Mouse (Mus musculus) ES-E14 (cell line): ENCODE measurements around the gene 4933406M09Rik. TPM values are rescaled to one million over a fixed set of nuclear protein-coding genes. Genes with fewer than 3 reads are reported as not detected.

ENCODE experiments used
- DNase-seq: peaks from one replicate; pipeline ENCODE4 v3.0.0-alpha.2; 2013; ENCODE audit warnings: low read depth, low spot score
- H3K27ac ChIP-seq: 2 replicates; pipeline ENCODE4 v1.5.1; 2012; ENCODE audit warnings: low read depth, mild to moderate bottlenecking, low read length, moderate library complexity, mixed read lengths; ENCODE audit not compliant: poor library complexity, insufficient read depth, severe bottlenecking
- H3K36me3 ChIP-seq: 2 replicates; pipeline ENCODE4 v1.6.1; 2012; ENCODE audit warnings: mild to moderate bottlenecking, low read length, moderate library complexity, mixed read lengths; ENCODE audit not compliant: control insufficient read depth, poor library complexity, insufficient read depth, severe bottlenecking
- H3K4me1 ChIP-seq, 2 experiments: fragments of 150-350 bp in 1 of 2; sonication (generic) in 1 of 2; 2 replicates each; pipeline ENCODE4 v1.6.1; 2012; ENCODE audit warnings: low read length in 2 of 2, mild to moderate bottlenecking in 1 of 2, mixed read lengths in 1 of 2; ENCODE audit not compliant: control insufficient read depth in 2 of 2, insufficient read depth in 2 of 2, poor library complexity in 1 of 2
- H3K4me3 ChIP-seq, 2 experiments: fragments of 150-350 bp in 1 of 2; sonication (generic) in 1 of 2; 2 replicates each; pipeline ENCODE4 v1.5.1; 2012; ENCODE audit warnings: low read length in 2 of 2, low read depth in 1 of 2, mild to moderate bottlenecking in 1 of 2, mixed read lengths in 1 of 2; ENCODE audit not compliant: insufficient read depth in 1 of 2, poor library complexity in 1 of 2, severe bottlenecking in 1 of 2
- H3K9ac ChIP-seq: 2 replicates; pipeline ENCODE4 v1.6.1; 2012; ENCODE audit warnings: low read depth, mild to moderate bottlenecking, low read length, mixed read lengths; ENCODE audit not compliant: poor library complexity, insufficient read depth, severe bottlenecking
- H3K9me3 ChIP-seq: fragments of 150-350 bp; sonication (generic); 2 replicates; pipeline ENCODE4 v1.6.1; 2012; ENCODE audit warnings: low read depth, mild to moderate bottlenecking, low read length; ENCODE audit not compliant: control insufficient read depth, insufficient read depth
- CHD2 ChIP-seq: IDR thresholded peaks from 2 replicates; pipeline ENCODE4 v1.6.1; 2014; ENCODE audit warnings: mild to moderate bottlenecking, low read depth, low read length, inconsistent platforms
- HCFC1 ChIP-seq: IDR thresholded peaks from 2 replicates; pipeline ENCODE4 v1.6.1; 2012; ENCODE audit warnings: low read length, inconsistent platforms, borderline replicate concordance; ENCODE audit not compliant: insufficient read depth
- MAFK ChIP-seq: IDR thresholded peaks from 2 replicates; pipeline ENCODE4 v1.6.1; 2014; ENCODE audit warnings: mild to moderate bottlenecking, low read depth, low read length, inconsistent platforms; ENCODE audit not compliant: insufficient read depth
- ZC3H11A ChIP-seq: IDR thresholded peaks from 2 replicates; pipeline ENCODE4 v1.6.1; 2012; ENCODE audit warnings: low read depth, mild to moderate bottlenecking, inconsistent platforms, low read length, borderline replicate concordance
- ZNF384 ChIP-seq: IDR thresholded peaks from 2 replicates; pipeline ENCODE4 v1.6.1; 2012; ENCODE audit warnings: low read depth, low read length, inconsistent platforms
- in situ Hi-C, 2 experiments: fragments of 600-800 bp; cut with MboI; formaldehyde crosslinking; loops; one replicate each; pipeline ENCODE4 v1.15.1; 2025; ENCODE audit warnings: low sequenced_read_pairs in 2 of 2, inconsistent platforms in 1 of 2; ENCODE audit not compliant: unreplicated experiment in 2 of 2
- total RNA-seq: library from RNA; depleted of rRNA; stranded (reverse); fragments of 300-350 nt; gene quantifications from 2 replicates; pipeline ENCODE4 v1.2.3, GENCODE M21; 2012

Gene 4933406M09Rik
- total RNA-seq, 1 experiment, result 0.22 TPM

DNA sequence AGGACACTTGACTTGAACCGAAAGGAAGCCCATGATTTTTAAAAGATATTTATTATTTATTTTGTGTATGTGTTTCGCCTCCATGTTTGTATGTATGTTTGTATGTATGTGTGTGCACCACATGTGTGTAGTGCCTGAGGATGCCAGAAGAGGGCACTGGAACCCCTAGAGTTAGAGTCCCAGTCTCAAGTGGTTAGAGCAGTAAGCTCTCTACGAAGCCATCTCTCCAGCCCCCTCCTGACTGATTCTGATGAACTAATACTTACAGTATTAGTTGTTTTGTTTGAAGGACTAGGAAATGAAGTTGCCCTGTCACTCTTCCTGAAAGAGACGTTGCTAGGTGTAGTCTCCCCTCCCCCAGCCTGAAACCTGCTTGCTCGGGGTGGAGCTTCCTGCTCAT, 14.0 kb downstream of the 4933406M09Rik start:
- in situ Hi-C loops, result no loop called here
- peak overlapping the region; percentile 15; the same call in 1 of the 2 replicates for H3K27ac ChIP-seq
- TF ChIP-seq HCFC1 (no peak), ZC3H11A (0 out of 2 replicates have a peak, but pooled peaks have one; percentile 11), MAFK (no peak)

DNA sequence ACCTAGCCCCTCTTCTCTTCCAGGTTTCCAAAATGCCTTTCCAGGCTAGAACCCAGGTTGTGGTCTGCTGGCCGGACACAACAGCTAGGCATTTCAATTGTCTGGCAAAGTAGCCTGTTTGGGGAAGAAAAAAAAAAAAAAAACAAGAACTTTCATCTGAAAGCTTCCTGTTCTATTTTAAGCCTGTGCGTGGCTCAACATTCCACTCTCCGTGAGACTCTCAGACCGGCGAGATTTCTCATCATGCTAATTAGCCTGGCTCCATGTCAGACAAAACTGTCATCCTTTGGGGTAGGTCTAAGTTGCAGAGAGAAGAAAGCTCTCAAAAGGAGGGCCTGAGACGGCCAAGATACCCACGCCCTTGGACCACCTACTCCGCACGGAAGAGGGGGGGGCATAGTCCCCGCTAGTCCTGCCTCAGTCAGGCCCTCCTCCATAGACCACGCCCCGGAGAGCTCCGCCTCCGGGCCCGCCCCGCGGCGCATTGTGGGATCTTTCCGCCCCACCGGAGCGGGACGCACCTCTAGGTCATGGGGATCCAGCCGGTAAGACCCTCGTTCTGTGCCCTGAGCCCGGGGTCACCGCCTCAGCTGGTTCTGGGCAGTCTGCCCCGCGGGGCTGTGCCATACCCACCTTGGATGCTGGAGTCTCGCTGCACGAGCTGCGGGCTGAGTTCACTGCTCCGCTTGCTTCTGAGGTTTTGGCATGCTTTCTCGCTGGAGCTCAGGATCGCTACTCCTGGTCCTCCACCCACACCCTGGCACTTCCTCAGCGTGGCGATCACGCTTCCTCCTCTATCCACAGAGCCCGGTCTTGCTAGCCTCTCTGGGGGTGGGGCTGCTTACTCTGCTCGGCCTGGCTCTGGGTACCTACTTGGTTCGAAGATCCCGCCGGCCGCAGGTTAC, 20.0 kb downstream of the 4933406M09Rik start, which contains the start of gene Cyb5r1:
Gene Cyb5r1, plus strand, starts transcription at position 51 of the 905 bp plus-strand sequence.
- in situ Hi-C loops, result no loop called here
- TF ChIP-seq ZNF384, result peak; percentile 76
- TF ChIP-seq CHD2, result peak; percentile 73
- TF ChIP-seq HCFC1, result no peak; the same call in 1 of the 2 replicates

More for the DNA sequence above, 14.0 kb downstream of the 4933406M09Rik start:
- Histone ChIP-seq H3K4me3 (peak overlapping the region in 1 of 2 experiments; percentile 31; a peak in 2 of 4 replicates), H3K4me1 (no peaks in the 10 kb centered on the region), H3K9ac (no peak overlapping the region), H3K9me3 (no peaks in the 10 kb centered on the region), H3K36me3 (no peaks in the 10 kb centered on the region)
- peak; percentile 67 for DNase-seq

DNA sequence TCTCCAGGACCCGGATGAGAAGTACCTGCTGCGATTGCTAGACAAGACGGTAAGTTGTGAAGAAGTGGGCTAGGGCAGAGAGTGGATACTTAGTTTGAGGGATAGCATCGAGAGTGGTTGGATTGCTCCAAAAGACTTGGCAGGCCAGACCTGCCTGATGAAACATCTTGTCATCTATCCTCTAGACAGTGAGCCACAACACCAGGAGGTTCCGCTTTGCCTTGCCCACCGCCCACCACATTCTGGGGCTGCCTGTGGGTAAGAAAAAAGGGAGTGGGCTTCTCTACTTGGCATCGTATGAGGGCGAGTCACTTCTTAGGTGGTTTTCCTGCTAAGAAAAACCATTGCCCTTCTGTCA, 20.7 kb downstream of the 4933406M09Rik start:
- Histone ChIP-seq H3K4me1 (peaks cover 0 to 10% of the 10 kb centered on the region in 2 experiments; a peak in 1 of 4 replicates), H3K36me3 (peaks cover 36% of the 10 kb centered on the region), H3K4me3 (peak overlapping the region; percentile 78 to 83), H3K9me3 (no peaks in the 10 kb centered on the region), H3K9ac (peak overlapping the region; percentile 88), H3K27ac (peak overlapping the region; percentile 94)
- no peak for DNase-seq
- TF ChIP-seq ZNF384 (no peak), CHD2 (no peak), HCFC1 (no peak), MAFK (no peak)
- in situ Hi-C loops, result no loop called here

More for the DNA sequence above, 20.0 kb downstream of the 4933406M09Rik start, which contains the start of gene Cyb5r1:
- Histone ChIP-seq H3K4me1 (peaks cover 0 to 8% of the 10 kb centered on the region in 2 experiments; a peak in 1 of 4 replicates), H3K27ac (peak within 1 kb of the TSS; percentile 94), H3K9me3 (no peaks in the 10 kb centered on the region), H3K36me3 (peaks cover 31% of the 10 kb centered on the region), H3K9ac (peak within 1 kb of the TSS; percentile 88), H3K4me3 (peak within 1 kb of the TSS; percentile 78 to 83)
- DNase-seq, result peak; percentile 86

DNA sequence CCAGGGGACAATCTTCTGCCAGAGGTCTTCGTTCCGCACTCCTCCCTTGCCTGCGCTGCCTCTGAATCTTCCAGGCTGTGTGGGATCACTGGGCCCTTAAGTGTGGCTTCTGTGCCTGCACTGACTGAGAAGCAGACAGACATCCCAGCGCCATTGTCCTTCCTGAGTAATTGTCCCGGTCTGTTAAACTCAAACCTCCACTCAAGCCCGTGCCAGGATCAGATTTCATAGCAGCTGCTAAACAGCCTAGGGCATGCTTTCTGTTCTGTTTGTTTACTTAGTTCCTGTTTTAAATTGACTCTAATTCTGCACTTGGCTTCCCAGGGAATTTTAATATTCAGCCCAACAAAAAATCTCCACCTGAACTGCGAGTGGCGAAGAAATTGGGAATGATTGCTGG, 22.3 kb downstream of the 4933406M09Rik start:
- no peak for DNase-seq
- Histone ChIP-seq H3K9me3 (no peaks in the 10 kb centered on the region), H3K4me1 (peaks cover 0 to 10% of the 10 kb centered on the region in 2 experiments; a peak in 2 of 4 replicates), H3K36me3 (peaks cover 41% of the 10 kb centered on the region), H3K9ac (peak overlapping the region; percentile 9; the same call in 1 of the 2 replicates), H3K4me3 (no peak overlapping the region), H3K27ac (no peak overlapping the region; the same call in 1 of the 2 replicates)
- TF ChIP-seq HCFC1, result no peak
- TF ChIP-seq ZNF384, result no peak
- TF ChIP-seq CHD2, result no peak
- no peak for TF ChIP-seq MAFK
- TF ChIP-seq ZC3H11A, result no peak
- in situ Hi-C loops, result no loop called here
